Mouse (Mus musculus): ENCODE results near the gene Angel2. TPM values are rescaled to one million over a fixed set of nuclear protein-coding genes. Genes with fewer than 3 reads are reported as not detected.

Gene Angel2
- total and polyA plus RNA-seq, 3 experiments, result 25.1 to 33.7 TPM; not detected in 1

- TF ChIP-seq CHD2 (IDR thresholded peaks at IDR 0.05; ENCODE audit: low read length) (no peak), GATA1 (IDR thresholded peaks at IDR 0.05; ENCODE audit: low read depth, low read length) (no peak), ELF1 (IDR thresholded peaks at IDR 0.05; ENCODE audit: low read depth, low read length) (no peak), SIN3A (IDR thresholded peaks at IDR 0.05; ENCODE audit: low read length) (no peak), RAD21 (IDR thresholded peaks at IDR 0.05; ENCODE audit: low read depth, low read length) (no peak)
- Histone ChIP-seq H3K9me3 (replicated peaks; ENCODE audit: insufficient read depth, low read length) (no peaks in the 10 kb centered on the region), H3K4me3 (ENCODE audit: control insufficient read depth in 1 of 2, insufficient read depth in 1 of 2, low read depth in 2 of 2, low read length in 2 of 2) (no peak overlapping the region), H3K27me3 (ENCODE audit: control insufficient read depth in 1 of 2, insufficient read depth in 2 of 2, low read length in 2 of 2) (no peaks in the 10 kb centered on the region), H3K36me3 (ENCODE audit: control insufficient read depth in 1 of 2, insufficient read depth in 2 of 2, low read length in 2 of 2) (peaks cover 0 to 5% of the 10 kb centered on the region in 2 experiments; a peak in 3 of 4 replicates), H3K27ac (ENCODE audit: control insufficient read depth, low read depth, low read length) (no peak overlapping the region), H3K79me2 (ENCODE audit: control insufficient read depth, insufficient read depth, low read length, poor library complexity) (no peaks in the 10 kb centered on the region), H3K4me1 (ENCODE audit: control insufficient read depth in 1 of 2, insufficient read depth in 2 of 2, low read length in 2 of 2) (no peaks in the 10 kb centered on the region; a peak in 1 of 4 replicates), H3K9ac (ENCODE audit: control insufficient read depth, low read depth, low read length, poor library complexity, severe bottlenecking) (no peak overlapping the region)
- DNase-seq (ENCODE audit: low read depth, low spot score), result no peak
Observed at GRCm38 (mm10) chr1:190880638-190881037, 44.3 kb upstream of the Angel2 start.

GRCm38 (mm10) chr1:190881422-190881821, 43.5 kb upstream of the Angel2 start:
- Histone ChIP-seq H3K79me2 (ENCODE audit: control insufficient read depth, insufficient read depth, low read length, poor library complexity) (no peaks in the 10 kb centered on the region), H3K4me3 (ENCODE audit: control insufficient read depth in 1 of 2, insufficient read depth in 1 of 2, low read depth in 2 of 2, low read length in 2 of 2) (no peak overlapping the region), H3K27ac (ENCODE audit: control insufficient read depth, low read depth, low read length) (no peak overlapping the region), H3K4me1 (ENCODE audit: control insufficient read depth in 1 of 2, insufficient read depth in 2 of 2, low read length in 2 of 2) (no peaks in the 10 kb centered on the region), H3K36me3 (ENCODE audit: control insufficient read depth in 1 of 2, insufficient read depth in 2 of 2, low read length in 2 of 2) (peaks cover 0 to 5% of the 10 kb centered on the region in 2 experiments; a peak in 2 of 4 replicates), H3K9me3 (replicated peaks; ENCODE audit: insufficient read depth, low read length) (no peaks in the 10 kb centered on the region), H3K9ac (ENCODE audit: control insufficient read depth, low read depth, low read length, poor library complexity, severe bottlenecking) (no peak overlapping the region), H3K27me3 (ENCODE audit: control insufficient read depth in 1 of 2, insufficient read depth in 2 of 2, low read length in 2 of 2) (no peaks in the 10 kb centered on the region)
- TF ChIP-seq JUND (IDR thresholded peaks at IDR 0.05; ENCODE audit: low read depth, low read length) (no peak), SMC3 (IDR thresholded peaks at IDR 0.05; ENCODE audit: low read depth, low read length) (peak; percentile 77), RAD21 (IDR thresholded peaks at IDR 0.05; ENCODE audit: low read depth, low read length) (peak; percentile 61), ZC3H11A (IDR thresholded peaks at IDR 0.05; ENCODE audit: low read depth, low read length) (peak; percentile 32; the same call in 1 of the 2 replicates), CTCF (IDR thresholded peaks at IDR 0.05 in 2 of 3, conservative IDR thresholded peaks at IDR 0.05 in 1 of 3; ENCODE audit: control insufficient read depth in 1 of 3, insufficient read depth in 1 of 3, low read depth in 2 of 3, low read length in 3 of 3, poor library complexity in 1 of 3, severe bottlenecking in 1 of 3) (peak; percentile 63 to 75 (median 70)), MYC (IDR thresholded peaks at IDR 0.05; ENCODE audit: low read depth, low read length) (no peak)
- DNase-seq (ENCODE audit: low read depth, low spot score), result peak; percentile 85

DNA sequence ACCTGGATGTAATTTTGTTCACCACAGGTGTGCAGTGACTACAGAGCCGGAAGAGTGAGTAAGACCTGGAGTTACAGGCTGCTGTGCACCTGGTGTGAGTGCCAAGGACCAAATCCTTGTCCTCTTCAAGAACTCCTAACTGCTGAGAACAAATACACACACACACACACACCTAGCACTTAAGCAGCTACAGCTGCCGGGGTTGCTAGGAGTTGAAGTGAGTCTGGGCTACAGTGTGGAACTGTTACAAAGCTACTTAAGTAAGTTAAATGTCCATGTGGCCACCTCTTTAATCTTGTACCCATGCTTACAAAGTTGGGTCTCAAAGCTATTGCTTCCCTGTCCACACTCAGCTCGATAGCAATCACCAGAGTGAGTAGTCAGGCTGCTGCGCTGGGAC, 38.9 kb upstream of the Angel2 start:
- Histone ChIP-seq H3K27ac (ENCODE audit: control insufficient read depth, low read depth, low read length) (no peak overlapping the region), H3K9ac (ENCODE audit: control insufficient read depth, low read depth, low read length, poor library complexity, severe bottlenecking) (no peak overlapping the region), H3K9me3 (replicated peaks; ENCODE audit: insufficient read depth, low read length) (no peaks in the 10 kb centered on the region), H3K4me3 (ENCODE audit: control insufficient read depth in 1 of 2, insufficient read depth in 1 of 2, low read depth in 2 of 2, low read length in 2 of 2) (no peak overlapping the region), H3K36me3 (ENCODE audit: control insufficient read depth in 1 of 2, insufficient read depth in 2 of 2, low read length in 2 of 2) (peaks cover 0 to 5% of the 10 kb centered on the region in 2 experiments; a peak in 2 of 4 replicates), H3K79me2 (ENCODE audit: control insufficient read depth, insufficient read depth, low read length, poor library complexity) (no peaks in the 10 kb centered on the region), H3K27me3 (ENCODE audit: control insufficient read depth in 1 of 2, insufficient read depth in 2 of 2, low read length in 2 of 2) (no peaks in the 10 kb centered on the region), H3K4me1 (ENCODE audit: control insufficient read depth in 1 of 2, insufficient read depth in 2 of 2, low read length in 2 of 2) (no peaks in the 10 kb centered on the region)
- DNase-seq (ENCODE audit: low read depth, low spot score), result no peak
- TF ChIP-seq TBP (IDR thresholded peaks at IDR 0.05; ENCODE audit: low read depth, low read length) (no peak), MEF2A (IDR thresholded peaks at IDR 0.05; ENCODE audit: extremely low read depth, insufficient replicate concordance, low read depth, low read length, poor library complexity, severe bottlenecking) (no peak), CHD1 (IDR thresholded peaks at IDR 0.05; ENCODE audit: low read depth, low read length) (no peak), ZC3H11A (IDR thresholded peaks at IDR 0.05; ENCODE audit: low read depth, low read length) (no peak)

All from MEL (cell line).